Mouse (Mus musculus) testis, adult 2 months (tissue): ENCODE results near the gene Mafg.

Experiments used
- CTCF ChIP-seq: fragments of 200-500 bp; IDR thresholded peaks from 2 replicates; pipeline ENCODE4 v1.5.1; 2012; ENCODE audit warnings: low read depth, mild to moderate bottlenecking, inconsistent platforms, low read length, moderate library complexity; ENCODE audit not compliant: control insufficient read depth, insufficient read depth, insufficient replicate concordance
- POLR2A ChIP-seq: fragments of 200-500 bp; IDR thresholded peaks from 2 replicates; pipeline ENCODE4 v1.6.1; 2012; ENCODE audit warnings: low read depth, mild to moderate bottlenecking, inconsistent platforms, low read length, moderate library complexity; ENCODE audit not compliant: control insufficient read depth

DNA sequence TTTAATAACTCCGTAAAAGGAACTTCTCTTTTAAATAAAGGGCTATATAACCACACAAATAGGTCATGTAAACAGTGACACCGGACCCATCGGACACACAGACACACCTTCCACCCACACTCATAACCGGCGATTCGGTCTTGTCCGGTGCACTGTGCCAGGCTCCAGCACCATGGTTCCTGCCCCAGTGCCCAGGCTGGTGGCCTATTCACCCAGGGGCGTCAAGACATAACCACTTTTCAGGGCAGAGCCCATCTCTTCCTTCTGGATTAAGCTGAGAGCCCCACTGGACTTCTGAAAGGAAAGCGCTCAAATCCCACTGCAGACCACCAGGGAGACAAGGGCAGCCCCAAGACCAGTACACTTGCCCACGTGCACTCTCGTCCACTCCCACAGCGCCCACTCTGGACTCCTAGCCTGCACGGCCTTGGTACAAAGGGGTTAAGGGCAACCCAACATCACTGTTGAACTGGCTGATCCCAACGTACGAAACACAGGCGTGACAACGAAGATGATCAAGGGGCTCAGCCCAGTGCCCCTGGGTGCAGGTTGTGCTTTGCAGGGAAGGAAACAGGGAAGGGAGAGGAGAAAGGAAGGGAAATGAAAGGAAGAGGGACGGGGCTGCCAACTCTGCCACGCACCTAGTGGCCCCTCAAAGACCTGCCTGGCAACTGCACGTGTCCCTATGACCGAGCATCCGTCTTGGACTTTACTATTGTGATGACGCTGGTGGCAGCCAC is 4.6 kb downstream of the Mafg start:
- TF ChIP-seq CTCF: no peak
- no peak for TF ChIP-seq POLR2A
